Mouse (Mus musculus): ENCODE data around the gene Gcgr.

DNA sequence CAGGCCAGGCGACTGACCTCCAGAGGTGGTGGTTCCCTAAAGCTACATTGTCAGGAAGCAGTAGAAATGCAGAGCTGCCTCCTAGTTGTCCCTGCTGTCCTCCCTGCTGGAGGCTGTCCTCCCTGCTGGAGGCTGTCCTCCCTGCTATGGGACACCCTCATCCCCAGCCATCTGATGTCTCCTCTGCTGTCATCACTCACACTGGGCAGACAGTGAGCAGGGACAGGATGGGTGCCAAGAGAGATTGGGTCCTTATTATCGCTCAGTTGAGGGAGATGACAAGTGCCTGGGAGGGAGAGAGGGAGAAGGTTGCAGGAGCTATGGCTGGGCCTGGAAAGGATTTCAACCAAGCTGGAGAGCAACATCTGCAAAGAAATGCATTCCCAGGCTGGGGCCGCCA lies 4.6 kb downstream of the Gcgr start:
- TF ChIP-seq TAL1 (IDR thresholded peaks at IDR 0.05; ENCODE audit: low read length) (no peak), GATA1 (IDR thresholded peaks at IDR 0.05; ENCODE audit: low read length) (no peak)

Data from erythroblast, embryonic 14.5 days (primary cell).